Mouse (Mus musculus) MEL (cell line): Measurements from ENCODE around the gene Ccser1. TPM values are rescaled to one million over a fixed set of nuclear protein-coding genes. Genes with fewer than 3 reads are reported as not detected.

Experiments
- DNase-seq: peaks from one replicate; pipeline ENCODE4 v3.0.0; 2011; ENCODE audit warnings: low read depth, low spot score
- H3K27ac ChIP-seq: 2 replicates; pipeline ENCODE4 v1.5.1; 2012; ENCODE audit warnings: low read depth, mild to moderate bottlenecking, control low read depth, low read length, moderate library complexity; ENCODE audit not compliant: control insufficient read depth
- H3K27me3 ChIP-seq, 2 experiments: fragments of 150-350 bp in 1 of 2; sonication (generic) in 1 of 2; 2 replicates each; pipeline ENCODE4 v1.6.1; 2012; ENCODE audit warnings: low read length in 2 of 2, mild to moderate bottlenecking in 2 of 2, improper control_type of control experiment in 1 of 2, moderate library complexity in 1 of 2; ENCODE audit not compliant: insufficient read depth in 2 of 2, control insufficient read depth in 1 of 2
- H3K36me3 ChIP-seq, 2 experiments: 2 replicates each; pipeline ENCODE4 v1.6.1; 2012 to 2014; ENCODE audit warnings: low read length in 2 of 2, improper control_type of control experiment in 1 of 2, inconsistent platforms in 1 of 2, mild to moderate bottlenecking in 1 of 2; ENCODE audit not compliant: insufficient read depth in 2 of 2, control insufficient read depth in 1 of 2
- H3K4me1 ChIP-seq, 2 experiments: fragments of 150-350 bp in 1 of 2; sonication (generic) in 1 of 2; 2 replicates each; pipeline ENCODE4 v1.6.1; 2012; ENCODE audit warnings: low read length in 2 of 2, improper control_type of control experiment in 1 of 2, mild to moderate bottlenecking in 1 of 2; ENCODE audit not compliant: insufficient read depth in 2 of 2, control insufficient read depth in 1 of 2
- H3K4me3 ChIP-seq, 2 experiments: fragments of 150-350 bp in 1 of 2; sonication (generic) in 1 of 2; 2 replicates each; pipeline ENCODE4 v1.5.1; 2012; ENCODE audit warnings: low read depth in 2 of 2, low read length in 2 of 2, mild to moderate bottlenecking in 2 of 2, moderate library complexity in 2 of 2, control low read depth in 1 of 2, improper control_type of control experiment in 1 of 2; ENCODE audit not compliant: control insufficient read depth in 1 of 2, insufficient read depth in 1 of 2
- H3K79me2 ChIP-seq: 2 replicates; pipeline ENCODE4 v1.6.1; 2012; ENCODE audit warnings: mild to moderate bottlenecking, low read length, moderate library complexity; ENCODE audit not compliant: control insufficient read depth, poor library complexity, insufficient read depth
- H3K9ac ChIP-seq: 2 replicates; pipeline ENCODE4 v1.6.1; 2012; ENCODE audit warnings: low read depth, mild to moderate bottlenecking, control low read depth, low read length, moderate library complexity; ENCODE audit not compliant: control insufficient read depth, poor library complexity, severe bottlenecking
- H3K9me3 ChIP-seq: fragments of 150-350 bp; sonication (generic); replicated peaks from 2 replicates; pipeline ENCODE4 v1.6.1; 2012; ENCODE audit warnings: mild to moderate bottlenecking, low read length, improper control_type of control experiment, moderate library complexity; ENCODE audit not compliant: insufficient read depth
- CHD1 ChIP-seq: IDR thresholded peaks from 2 replicates; pipeline ENCODE4 v1.6.1; 2012; ENCODE audit warnings: low read depth, mild to moderate bottlenecking, inconsistent platforms, low read length, improper control_type of control experiment
- CHD2 ChIP-seq: IDR thresholded peaks from 2 replicates; pipeline ENCODE4 v1.6.1; 2011; ENCODE audit warnings: low read length, improper control_type of control experiment
- CTCF ChIP-seq, 3 experiments: IDR thresholded peaks in 2 of 3; conservative IDR thresholded peaks in 1 of 3; 2 replicates each; pipeline ENCODE4 v1.5.1; 2011 to 2012; ENCODE audit warnings: low read length in 3 of 3, low read depth in 2 of 3, mild to moderate bottlenecking in 2 of 3, improper control_type of control experiment in 1 of 3, inconsistent platforms in 1 of 3, mixed read lengths in 1 of 3, moderate library complexity in 1 of 3; ENCODE audit not compliant: control insufficient read depth in 1 of 3, insufficient read depth in 1 of 3, poor library complexity in 1 of 3, severe bottlenecking in 1 of 3
- ELF1 ChIP-seq: IDR thresholded peaks from 2 replicates; pipeline ENCODE4 v1.6.1; 2014; ENCODE audit warnings: low read depth, mild to moderate bottlenecking, inconsistent platforms, low read length, improper control_type of control experiment, moderate library complexity
- EP300 ChIP-seq, 2 experiments: IDR thresholded peaks; 2 replicates each; pipeline ENCODE4 v1.6.1; 2011; ENCODE audit warnings: improper control_type of control experiment in 2 of 2, low read length in 2 of 2, low read depth in 1 of 2, mild to moderate bottlenecking in 1 of 2
- ETS1 ChIP-seq: IDR thresholded peaks from 2 replicates; pipeline ENCODE4 v1.6.1; 2012; ENCODE audit warnings: low read depth, mild to moderate bottlenecking, inconsistent platforms, low read length, improper control_type of control experiment, moderate library complexity
- JUND ChIP-seq: IDR thresholded peaks from 2 replicates; pipeline ENCODE4 v1.6.1; 2011; ENCODE audit warnings: low read depth, mild to moderate bottlenecking, improper control_type of control experiment, low read length
- MAFK ChIP-seq: IDR thresholded peaks from 2 replicates; pipeline ENCODE4 v1.6.1; 2011; ENCODE audit warnings: low read depth, mild to moderate bottlenecking, low read length, improper control_type of control experiment, borderline replicate concordance
- MAX ChIP-seq: IDR thresholded peaks from 2 replicates; pipeline ENCODE4 v1.6.1; 2011; ENCODE audit warnings: low read length, improper control_type of control experiment
- MYC ChIP-seq: IDR thresholded peaks from 2 replicates; pipeline ENCODE4 v1.6.1; 2011; ENCODE audit warnings: low read depth, mild to moderate bottlenecking, low read length, improper control_type of control experiment, moderate library complexity
- NELFE ChIP-seq: IDR thresholded peaks from 2 replicates; pipeline ENCODE4 v1.6.1; 2011; ENCODE audit warnings: low read depth, low read length, improper control_type of control experiment
- NRF1 ChIP-seq: IDR thresholded peaks from 2 replicates; pipeline ENCODE4 v1.6.1; 2014; ENCODE audit warnings: low read depth, mild to moderate bottlenecking, inconsistent platforms, low read length, improper control_type of control experiment, moderate library complexity; ENCODE audit not compliant: poor library complexity, insufficient read depth, severe bottlenecking
- POLR2AphosphoS5 ChIP-seq: IDR thresholded peaks from 2 replicates; pipeline ENCODE4 v1.6.1; 2012; ENCODE audit warnings: low read depth, borderline replicate concordance, mild to moderate bottlenecking, inconsistent platforms, low read length, moderate library complexity, mixed read lengths
- SMC3 ChIP-seq: IDR thresholded peaks from 2 replicates; pipeline ENCODE4 v1.6.1; 2011; ENCODE audit warnings: low read depth, low read length, improper control_type of control experiment
- TAL1 ChIP-seq: IDR thresholded peaks from 2 replicates; pipeline ENCODE4 v1.6.1; 2012; ENCODE audit warnings: mild to moderate bottlenecking, inconsistent platforms, low read length, moderate library complexity, mixed read lengths
- TBP ChIP-seq: IDR thresholded peaks from 2 replicates; pipeline ENCODE4 v1.8.0; 2011; ENCODE audit warnings: low read depth, low read length, improper control_type of control experiment
- ZKSCAN1 ChIP-seq: IDR thresholded peaks from 2 replicates; pipeline ENCODE4 v1.6.1; 2012; ENCODE audit warnings: low read depth, mild to moderate bottlenecking, inconsistent platforms, low read length, improper control_type of control experiment, moderate library complexity
- polyA plus RNA-seq, 2 experiments: library from polyadenylated mRNA; stranded (reverse) in 1 of 2; unstranded in 1 of 2; fragments of >175 nt in 1 of 2; fragments of >200 nt in 1 of 2; gene quantifications; 2 replicates each; pipeline versions ENCODE4 v1.2.1 to v1.2.4; 2012; ENCODE audit warnings: low replicate concordance in 2 of 2, low read depth in 1 of 2; ENCODE audit not compliant: insufficient read length in 2 of 2, insufficient read depth in 1 of 2, missing spikeins in 1 of 2
- total RNA-seq: library from RNA; depleted of rRNA; stranded (reverse); fragments of 300-350 nt; gene quantifications from 2 replicates; pipeline ENCODE4 v1.2.3, GENCODE M21; 2012

The Ccser1 gene
- total and polyA plus RNA-seq, 3 experiments, result not detected

- Histone ChIP-seq H3K4me1 (no peaks in the 10 kb centered on the region), H3K4me3 (no peak overlapping the region), H3K27ac (no peak overlapping the region), H3K27me3 (no peaks in the 10 kb centered on the region), H3K79me2 (no peaks in the 10 kb centered on the region), H3K9ac (no peak overlapping the region), H3K9me3 (no peaks in the 10 kb centered on the region), H3K36me3 (no peaks in the 10 kb centered on the region)
- DNase-seq, result no peak
- no peak for TF ChIP-seq SMC3
- no peak for TF ChIP-seq ETS1
- TF ChIP-seq ZKSCAN1, result no peak
- no peak for TF ChIP-seq TBP
- no peak for TF ChIP-seq MAX
- TF ChIP-seq EP300 (IDR thresholded peaks at IDR 0.05; ENCODE audit: low read depth in 1 of 2, low read length in 2 of 2), result no peak
These were observed 305.2 kb downstream of the Ccser1 start for GRCm38 (mm10) chr6:61485336-61485735.

GRCm38 (mm10) chr6:61491979-61492821 is 312.1 kb downstream of the Ccser1 start:
- Histone ChIP-seq H3K9me3 (no peaks in the 10 kb centered on the region), H3K4me1 (no peaks in the 10 kb centered on the region), H3K4me3 (no peak overlapping the region), H3K27ac (no peak overlapping the region), H3K9ac (no peak overlapping the region), H3K36me3 (no peaks in the 10 kb centered on the region), H3K27me3 (no peaks in the 10 kb centered on the region), H3K79me2 (no peaks in the 10 kb centered on the region)
- TF ChIP-seq MAFK (no peak), CTCF (IDR thresholded peaks at IDR 0.05 in 2 of 3, conservative IDR thresholded peaks at IDR 0.05 in 1 of 3; ENCODE audit: control insufficient read depth in 1 of 3, insufficient read depth in 1 of 3, low read depth in 2 of 3, low read length in 3 of 3, poor library complexity in 1 of 3, severe bottlenecking in 1 of 3) (no peak), NRF1 (no peak), ZKSCAN1 (no peak), MYC (no peak), ELF1 (no peak), JUND (no peak), ETS1 (no peak), NELFE (no peak)
- no peak for DNase-seq

GRCm38 (mm10) chr6:61493386-61493785 is 313.3 kb downstream of the Ccser1 start:
- no peaks in the 10 kb centered on the region for H3K9me3 ChIP-seq
- H3K79me2 ChIP-seq, result no peaks in the 10 kb centered on the region
- no peak overlapping the region for H3K9ac ChIP-seq
- no peak overlapping the region for H3K27ac ChIP-seq
- DNase-seq, result no peak
- no peaks in the 10 kb centered on the region for H3K27me3 ChIP-seq
- H3K4me1 ChIP-seq, result no peaks in the 10 kb centered on the region
- TF ChIP-seq CHD2, result no peak
- TF ChIP-seq ELF1, result no peak
- no peak for TF ChIP-seq POLR2AphosphoS5
- TF ChIP-seq MAX, result no peak
- TF ChIP-seq SMC3, result no peak
- no peak for TF ChIP-seq MYC
- no peak for TF ChIP-seq CHD1
- no peak for TF ChIP-seq TAL1
- H3K4me3 ChIP-seq, result no peak overlapping the region
- no peaks in the 10 kb centered on the region for H3K36me3 ChIP-seq
